Mouse (Mus musculus) heart, postnatal 0 days (tissue): Measurements from ENCODE around the gene Oxct1.

Experiments
- CTCF ChIP-seq: IDR thresholded peaks from 2 replicates; pipeline ENCODE4 v1.5.1; 2016; ENCODE audit warnings: antibody characterized with exemption, control low read depth, low read depth
- EP300 ChIP-seq: IDR thresholded peaks from 2 replicates; pipeline ENCODE4 v1.6.1; 2016; ENCODE audit warnings: antibody characterized with exemption, low read depth

DNA sequence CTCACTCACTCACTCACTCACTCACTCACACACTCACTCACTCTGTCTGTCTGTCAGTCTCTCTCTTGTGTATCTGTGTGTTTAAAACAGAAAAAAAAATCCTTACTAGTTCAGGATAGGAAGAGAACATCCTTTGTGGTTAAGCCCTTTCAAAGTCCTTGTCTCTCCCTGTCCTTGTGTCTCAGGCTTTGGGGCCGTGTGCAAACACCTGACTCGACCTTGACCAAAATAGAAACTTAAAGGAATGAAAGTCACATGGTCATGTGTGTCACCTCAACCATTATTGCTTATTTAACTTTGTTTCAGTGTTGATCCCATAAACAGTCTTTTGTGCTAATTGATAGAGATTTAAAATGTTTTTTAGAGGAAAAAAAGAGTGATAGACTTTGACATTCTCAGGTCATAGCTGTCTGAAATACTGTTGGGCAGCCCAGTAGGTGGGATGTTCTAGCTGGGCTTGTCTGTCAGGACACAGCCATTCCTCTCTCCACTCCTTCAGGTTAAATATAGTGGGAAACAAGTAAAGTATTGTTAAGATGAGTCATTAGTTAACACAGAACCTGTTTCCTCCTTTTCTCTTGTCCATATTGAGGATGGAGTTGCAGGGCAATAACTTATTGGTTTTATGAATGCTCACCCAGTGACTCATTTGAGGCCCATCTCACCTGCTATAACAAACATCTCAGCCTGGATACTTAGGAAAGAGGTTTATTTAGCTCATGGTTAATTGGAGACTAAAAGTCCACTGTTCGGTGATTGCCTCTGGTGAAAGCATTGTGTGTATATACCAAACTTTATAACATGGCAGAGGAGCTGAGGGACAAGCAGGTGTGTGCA is 7.2 kb downstream of the Oxct1 start:
- TF ChIP-seq CTCF: no peak
- TF ChIP-seq EP300: no peak
